In genomic region chr12:110806301-110806970, GRCm38 (mm10) we compare ENCODE assay signal across 10 mouse cellular contexts. TPM values are rescaled to one million over a fixed set of nuclear protein-coding genes. Genes with fewer than 3 reads are reported as not detected.
A peak's percentile ranks its signal among the peaks of the same experiment; 100 is the strongest.
DNase-seq lines count a peak whose midpoint lies in the region; ATAC-seq lines count a peak whose summit lies in the region.
"Had no signal": no experiment of that assay in that cellular context is flagged by ENCODE, and none has a peak within 500 bp of the region (broad histone marks: within the 10 kb centered on the region; RNA-seq: fewer than 3 reads in every experiment).

No protein-coding gene starts in this region.

- peaks cover 12% of the 10 kb centered on the region; the same call in 1 of the 2 replicates for H3K4me1 ChIP-seq in kidney, embryonic 15.5 days

- H3K27me3 ChIP-seq in kidney, embryonic 15.5 days = no peaks in the 10 kb centered on the region
- H3K27me3 ChIP-seq: heart, embryonic 13.5 days; limb, embryonic 13.5 days had no signal

- no peak overlapping the region for H3K4me3 ChIP-seq in kidney, embryonic 15.5 days (replicated peaks)
- H3K4me3 ChIP-seq: heart, embryonic 13.5 days; limb, embryonic 13.5 days had no signal

- ATAC-seq in kidney, embryonic 15.5 days (replicated peaks; ENCODE audit: low FRiP score) = no peak
- no peak for ATAC-seq in frontal cortex, adult (ENCODE audit: low TSS enrichment)

- no peak overlapping the region for H3K9ac ChIP-seq in kidney, embryonic 15.5 days
- H3K9ac ChIP-seq: heart, embryonic 13.5 days; limb, embryonic 13.5 days had no signal

- H3K4me2 ChIP-seq in kidney, embryonic 15.5 days = no peak overlapping the region
- H3K4me2 ChIP-seq: heart, embryonic 13.5 days; limb, embryonic 13.5 days had no signal

- no peaks in the 10 kb centered on the region for H3K9me3 ChIP-seq in kidney, embryonic 15.5 days (replicated peaks)
- H3K9me3 ChIP-seq: heart, embryonic 13.5 days; limb, embryonic 13.5 days had no signal

- DNase-seq in adrenal gland, adult (ENCODE audit: inconsistent age in 2 of 2, low spot score in 1 of 2) = peak; percentile 51 to 80
- DNase-seq in adrenal gland, postnatal 4 days (ENCODE audit: low spot score in 2 of 2) = no peak
- peak; percentile 54 for DNase-seq in kidney, adult 18-20 months
- peak; percentile 26 for DNase-seq in NIH3T3 (ENCODE audit: low read depth)
- DNase-seq in kidney, postnatal 25 days = peak; percentile 62 to 65
- DNase-seq in urinary bladder, postnatal 14 days (ENCODE audit: low spot score) = no peak

- peaks cover 11% of the 10 kb centered on the region for H3K36me3 ChIP-seq in kidney, embryonic 15.5 days

- H3K27ac ChIP-seq in kidney, embryonic 15.5 days = no peak overlapping the region
- H3K27ac ChIP-seq: heart, embryonic 13.5 days; limb, embryonic 13.5 days had no signal

- WGBS in kidney, embryonic 15.5 days = 81% methylated on average over 3 of the region's 3 CpGs

RNA-seq across cellular contexts. Expression of gene Mok, which starts 34.3 kb away (rescaled TPM):
- 1 to 10 TPM; 1.8 to 2.2 TPM for total RNA-seq in adrenal gland, postnatal 4 days (2021)
- polyA plus RNA-seq in kidney, embryonic 15.5 days (2015; fragmentation: Nextera tagmentation; extraction: Ambion mirVana) = 6.2 and 7.8 TPM in 2 replicates

RNA-seq across cellular contexts. Expression of gene Zfp839, which starts 43.6 kb away (rescaled TPM):
- 10 to 100 TPM; 18.7 to 19.3 TPM for total RNA-seq in adrenal gland, postnatal 4 days (2021)
- polyA plus RNA-seq in kidney, embryonic 15.5 days (2015; fragmentation: Nextera tagmentation; extraction: Ambion mirVana) = 6.1 and 6.4 TPM in 2 replicates

Comparison
In these comparisons a context has a peak if more than half of its experiments do, and no peak if none do; other contexts are left out.
1. DNase-seq: peak in adrenal gland, adult (2 of 2), kidney, adult 18-20 months (single experiment), NIH3T3 (single experiment) and kidney, postnatal 25 days (2 of 2); none in adrenal gland, postnatal 4 days (0 of 2) and urinary bladder, postnatal 14 days (single experiment).